Mouse (Mus musculus) embryonic stem cell, embryonic (primary cell): ENCODE measurements around the gene Rsg1.

ENCODE experiments used
- CTCF ChIA-PET, 4 experiments: fragments of 300-600 bp in 2 of 4; fragments of 350-600 bp in 2 of 4; sonication (Branson Sonifier 250); formaldehyde crosslinking; loops; one replicate each; lab custom pipeline; 2022; ENCODE audit warnings: inconsistent platforms in 2 of 4; lab: Charles Lee
- POLR2A ChIA-PET, 4 experiments: fragments of 300-600 bp in 2 of 4; fragments of 350-600 bp in 2 of 4; sonication (Branson Sonifier 250); formaldehyde crosslinking; loops; one replicate each; lab custom pipeline; 2022; ENCODE audit warnings: antibody characterized with exemption in 4 of 4, inconsistent platforms in 1 of 4; lab: Charles Lee

Rsg1 gene

GRCm38 (mm10) chr4:141252641-141253040 lies 38.9 kb downstream of the Rsg1 start:
- CTCF ChIA-PET: interaction anchor here in 2 of 4 experiments (0.6 to 1.6 kb wide), 4 partner anchors 10 to 524 kb away, joined by 3 to 19 read pairs (median 4); no protein-coding TSS in a partner anchor
- POLR2A ChIA-PET: interaction anchor here in 2 of 4 experiments (0.7 to 1.0 kb wide), 6 partner anchors 9 to 177 kb away, joined by 3 to 5 read pairs (median 3); partner anchors contain the start of gene Arhgef19 (in 1 of the 2)

DNA sequence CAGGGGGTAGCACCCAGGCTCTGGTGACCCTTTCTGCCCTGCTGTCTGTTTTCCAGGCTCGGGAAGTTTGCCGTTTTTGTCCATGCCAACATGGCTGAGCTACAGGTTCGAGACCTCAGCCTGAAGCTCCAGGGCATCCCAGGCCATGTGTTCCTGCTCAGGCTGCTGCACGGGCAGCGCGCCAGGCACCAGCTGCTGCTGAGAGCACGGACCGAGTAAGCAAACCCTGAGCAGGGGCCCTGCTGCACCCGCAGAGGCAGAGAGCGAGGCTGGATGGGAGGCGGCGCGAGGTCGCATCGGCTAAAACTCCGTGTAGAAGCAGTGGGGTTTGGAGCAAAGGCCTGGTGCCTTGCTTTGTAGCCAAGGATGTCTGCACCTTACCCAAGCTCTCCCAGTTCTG lies 40.5 kb downstream of the Rsg1 start:
- POLR2A ChIA-PET: interaction anchor here in 3 of 4 experiments (0.9 to 45.2 kb wide), 11 partner anchors 12 to 176 kb away, joined by 3 to 1926 read pairs (median 3); partner anchors contain the start of gene Epha2 (in 1 of the 3)
- CTCF ChIA-PET: interaction anchor here in 3 of 4 experiments (0.5 to 1.6 kb wide), 9 partner anchors 13 to 402 kb away, joined by 3 to 15 read pairs (median 3); no protein-coding TSS in a partner anchor

GRCm38 (mm10) chr4:141257440-141257839 lies 43.7 kb downstream of the Rsg1 start:
- ChIA-PET CTCF (interaction anchor here in 3 of 4 experiments (0.5 to 2.6 kb wide), 24 partner anchors 9 to 192 kb away, joined by 3 to 16 read pairs (median 4); partner anchors contain the start of genes Fam131c (in 1 of the 3) and Fbxo42 (in 1 of the 3)), POLR2A (interaction anchor here in 2 of 4 experiments (0.5 to 45.2 kb wide), 14 partner anchors 9 to 308 kb away, joined by 3 to 1926 read pairs (median 4); partner anchors contain the start of gene Epha2 (in 1 of the 2))

GRCm38 (mm10) chr4:141259413-141259812 lies 45.7 kb downstream of the Rsg1 start:
- CTCF ChIA-PET: interaction anchor here in 3 of 4 experiments (0.6 to 3.3 kb wide), 7 partner anchors 11 to 104 kb away, joined by 3 to 13 read pairs (median 4); partner anchors contain the start of gene Arhgef19 (in 1 of the 3)
- POLR2A ChIA-PET: interaction anchor here in 2 of 4 experiments (0.7 to 45.2 kb wide), 18 partner anchors 9 to 180 kb away, joined by 3 to 1926 read pairs (median 4); partner anchors contain the start of genes Arhgef19 (in 1 of the 2), Epha2 (in 1 of the 2), Fam131c (in 1 of the 2) and Fbxo42 (in 1 of the 2)

DNA sequence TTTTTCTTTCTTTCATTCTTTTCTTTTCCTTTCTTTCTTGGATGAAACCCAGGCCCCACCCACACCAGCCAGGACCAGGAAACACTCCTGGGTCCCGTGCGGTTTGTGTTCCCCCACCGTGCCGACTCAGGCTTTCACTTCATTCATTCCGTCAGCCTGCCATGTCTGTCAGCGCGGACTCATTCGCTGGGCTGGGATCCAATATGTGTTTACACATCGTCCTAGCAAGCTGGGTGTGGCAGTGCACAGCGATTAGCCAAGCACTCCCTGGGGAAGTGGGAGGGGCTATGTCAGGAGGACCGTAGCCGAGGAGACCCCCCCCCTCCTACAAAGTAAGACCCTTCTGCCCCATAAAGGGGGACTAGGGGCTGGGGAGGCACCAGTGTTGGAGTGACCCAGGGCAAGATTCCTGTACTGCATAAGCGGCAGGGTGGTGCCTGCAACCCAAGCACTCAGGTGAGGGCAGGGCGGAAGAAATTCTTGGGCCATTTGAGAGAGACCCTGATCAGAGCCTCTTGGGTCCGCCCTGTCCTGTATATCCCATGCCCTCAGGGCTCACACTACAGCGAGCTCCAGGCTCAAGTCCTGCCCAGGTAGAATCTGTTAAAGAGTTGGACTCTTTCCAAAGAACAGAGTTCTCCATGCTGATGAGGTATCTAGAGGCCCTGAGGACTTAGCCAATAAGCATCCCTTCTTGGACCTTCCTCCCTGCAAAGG lies 46.4 kb downstream of the Rsg1 start:
- CTCF ChIA-PET: interaction anchor here in 3 of 4 experiments (0.6 to 3.3 kb wide), 9 partner anchors 9 to 103 kb away, joined by 3 to 13 read pairs (median 4); partner anchors contain the start of gene Arhgef19 (in 1 of the 3)
- POLR2A ChIA-PET: interaction anchor here in 2 of 4 experiments (0.7 to 45.2 kb wide), 18 partner anchors 11 to 180 kb away, joined by 3 to 1926 read pairs (median 5); partner anchors contain the start of genes Arhgef19 (in 1 of the 2), Epha2 (in 1 of the 2) and Fbxo42 (in 1 of the 2)

- CTCF ChIA-PET: interaction anchor here in 1 of 4 experiments (1.7 kb wide), 1 partner anchor 58 kb away, joined by 3 read pairs; no protein-coding TSS in a partner anchor
- POLR2A ChIA-PET: interaction anchor here in 3 of 4 experiments (0.7 to 45.2 kb wide), 7 partner anchors 10 to 87 kb away, joined by 3 to 1926 read pairs (median 4); partner anchors contain the start of gene Epha2 (in 1 of the 3)
Observed at GRCm38 (mm10) chr4:141262906-141263637, 49.3 kb downstream of the Rsg1 start.

DNA sequence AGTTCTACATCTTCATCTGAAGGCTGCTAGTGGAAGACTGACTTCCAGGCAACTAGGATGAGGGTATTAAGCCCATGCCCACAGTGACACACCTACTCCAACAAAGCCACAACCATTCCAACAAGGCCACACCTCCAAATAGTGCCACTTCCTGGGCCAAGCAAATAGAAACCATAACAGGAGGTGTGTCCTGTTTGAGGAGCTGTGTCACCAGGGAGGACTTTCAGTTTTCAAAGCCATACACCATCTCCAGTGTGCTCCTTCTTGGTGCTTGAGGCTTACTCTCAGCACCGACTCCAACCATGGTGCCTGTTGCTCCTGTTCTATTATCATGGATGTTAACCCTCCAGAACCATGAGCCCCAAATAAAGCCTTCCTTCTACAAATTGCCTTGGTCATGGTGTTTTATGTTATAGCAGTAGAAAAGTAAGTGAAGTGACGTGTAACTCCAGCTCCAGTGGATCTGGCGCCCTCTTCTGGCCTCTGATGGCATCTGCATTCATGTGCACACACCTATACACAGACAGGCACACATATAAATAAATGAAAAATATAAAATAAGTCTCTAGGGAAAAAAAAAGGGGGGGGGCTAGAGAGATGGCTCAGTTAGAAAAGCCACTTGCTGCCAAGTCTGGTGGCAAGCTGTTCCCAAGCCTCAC lies 52.4 kb downstream of the Rsg1 start:
- ChIA-PET POLR2A (interaction anchor here (0.6 to 45.2 kb wide), 9 partner anchors 9 to 167 kb away, joined by 3 to 1926 read pairs (median 3); partner anchors contain the start of genes Epha2 (in 1 of the 4) and Fbxo42 (in 1 of the 4)), CTCF (interaction anchor here in 3 of 4 experiments (0.7 to 1.1 kb wide), 7 partner anchors 13 to 98 kb away, joined by 3 to 12 read pairs (median 4); no protein-coding TSS in a partner anchor)

DNA sequence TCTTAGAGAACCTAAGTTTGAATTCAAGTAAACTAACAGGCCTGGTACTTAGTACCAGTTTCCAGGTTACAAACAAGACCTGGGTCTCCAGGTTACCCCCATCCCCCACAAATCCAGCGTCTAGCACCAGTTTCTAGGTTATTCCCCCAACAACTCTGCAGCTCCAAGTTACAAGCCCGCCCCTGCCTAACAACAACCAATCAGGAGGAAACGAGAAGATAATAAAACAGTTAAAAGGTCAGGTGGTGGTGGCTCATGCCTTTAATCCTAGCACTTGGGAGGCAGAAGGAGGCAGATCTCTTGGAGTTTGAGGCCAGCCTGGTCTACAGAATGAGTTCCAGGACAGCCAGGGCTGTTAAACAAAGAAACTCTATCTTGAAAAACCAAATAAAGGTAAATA lies 53.5 kb downstream of the Rsg1 start:
- POLR2A ChIA-PET: interaction anchor here in 2 of 4 experiments (0.8 to 45.2 kb wide), 5 partner anchors 12 to 94 kb away, joined by 3 to 1926 read pairs (median 3); partner anchors contain the start of gene Epha2 (in 1 of the 2)
- CTCF ChIA-PET: interaction anchor here in 2 of 4 experiments (0.9 to 1.6 kb wide), 3 partner anchors 96 to 124 kb away, joined by 3 read pairs; no protein-coding TSS in a partner anchor

GRCm38 (mm10) chr4:141267837-141268236 lies 54.1 kb downstream of the Rsg1 start:
- ChIA-PET POLR2A (interaction anchor here in 3 of 4 experiments (0.6 to 45.2 kb wide), 5 partner anchors 19 to 68 kb away, joined by 3 to 1926 read pairs (median 3); partner anchors contain the start of gene Epha2 (in 1 of the 3)), CTCF (interaction anchor here in 2 of 4 experiments (0.5 to 1.6 kb wide), 5 partner anchors 14 to 125 kb away, joined by 3 to 6 read pairs (median 3); no protein-coding TSS in a partner anchor)

DNA sequence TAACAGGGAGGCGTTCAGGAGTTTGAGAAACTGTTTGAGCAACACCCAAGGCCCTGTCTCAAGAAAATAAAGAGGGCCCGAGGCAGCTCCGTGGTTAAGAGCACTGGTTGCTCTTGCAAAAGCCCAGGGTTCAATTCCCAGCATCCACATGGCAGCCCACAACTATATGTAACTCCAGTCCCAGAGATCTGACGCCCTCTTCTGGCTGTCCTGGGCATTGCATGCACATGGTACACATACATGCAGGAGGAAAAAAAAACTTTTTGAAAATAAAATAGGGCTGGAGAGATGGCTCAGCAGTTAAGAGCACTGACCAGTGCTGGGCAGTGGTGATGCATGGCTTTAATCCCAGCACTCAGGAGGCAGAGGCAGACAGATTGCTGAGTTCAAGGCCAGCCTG lies 54.6 kb downstream of the Rsg1 start:
- POLR2A ChIA-PET: interaction anchor here in 2 of 4 experiments (0.6 to 45.2 kb wide), 5 partner anchors 9 to 52 kb away, joined by 4 to 1926 read pairs (median 5); partner anchors contain the start of gene Epha2 (in 1 of the 2)
- CTCF ChIA-PET: interaction anchor here in 2 of 4 experiments (0.5 to 1.6 kb wide), 5 partner anchors 14 to 126 kb away, joined by 3 to 6 read pairs (median 3); no protein-coding TSS in a partner anchor

- CTCF ChIA-PET: interaction anchor here in 3 of 4 experiments (0.5 to 12.0 kb wide), 8 partner anchors 8 to 102 kb away, joined by 3 to 145 read pairs (median 5); no protein-coding TSS in a partner anchor
- POLR2A ChIA-PET: interaction anchor here in 3 of 4 experiments (0.5 to 45.2 kb wide), 10 partner anchors 10 to 373 kb away, joined by 3 to 1926 read pairs (median 8); partner anchors contain the start of gene Epha2 (in 2 of the 3)
Observed at GRCm38 (mm10) chr4:141269080-141269479, 55.3 kb downstream of the Rsg1 start.

DNA sequence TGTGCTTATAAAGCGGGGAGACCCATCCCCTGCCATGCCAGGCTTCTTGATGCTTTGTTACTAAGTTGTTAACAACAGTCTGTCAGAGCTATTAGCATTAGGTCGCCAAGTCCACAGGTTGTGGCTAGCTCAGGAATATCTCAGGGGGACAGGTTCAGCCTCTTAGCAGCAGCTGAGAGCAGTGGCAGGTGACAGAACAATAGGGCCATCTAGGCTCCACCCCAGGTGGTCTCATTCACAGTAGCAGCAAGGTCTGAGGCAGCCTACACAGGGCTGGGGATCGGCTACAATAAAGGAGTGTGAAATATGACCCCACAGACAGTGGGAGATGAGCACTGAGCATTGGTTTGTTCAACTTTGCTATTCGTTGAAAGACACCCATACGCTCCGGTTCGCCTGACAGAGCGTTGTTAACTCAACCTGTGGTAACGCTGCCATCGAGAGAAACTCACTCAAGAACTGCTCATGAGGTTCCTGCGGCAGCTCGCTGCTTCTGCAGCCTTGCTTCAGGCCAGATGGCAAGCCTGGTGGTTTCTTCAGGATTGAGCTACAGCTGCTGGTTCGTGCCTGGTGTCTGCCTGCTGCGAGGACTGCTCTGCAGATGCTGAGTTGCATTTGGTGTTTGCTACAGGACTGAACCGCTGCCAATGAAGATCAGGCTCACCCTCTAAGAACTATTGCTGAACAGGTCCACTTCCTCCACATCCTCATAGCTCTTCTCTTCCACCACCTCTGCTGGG lies 56.6 kb downstream of the Rsg1 start:
- POLR2A ChIA-PET: interaction anchor here (0.5 to 45.2 kb wide), 35 partner anchors 9 to 303 kb away, joined by 3 to 1926 read pairs (median 6); partner anchors contain the start of genes Epha2 (in 2 of the 4) and Fam131c (in 1 of the 4)
- CTCF ChIA-PET: interaction anchor here (0.5 to 12.0 kb wide), 34 partner anchors 8 to 348 kb away, joined by 3 to 145 read pairs (median 4); partner anchors contain the start of gene Tmem82 (in 1 of the 4)

- CTCF ChIA-PET: interaction anchor here (0.6 to 12.0 kb wide), 25 partner anchors 8 to 347 kb away, joined by 3 to 145 read pairs (median 3); partner anchors contain the start of gene Tmem82 (in 1 of the 4)
- POLR2A ChIA-PET: interaction anchor here in 3 of 4 experiments (0.6 to 45.2 kb wide), 27 partner anchors 8 to 298 kb away, joined by 3 to 1926 read pairs (median 10); partner anchors contain the start of genes Epha2 (in 2 of the 3) and Fam131c (in 1 of the 3)
Observed at GRCm38 (mm10) chr4:141271228-141271627, 57.5 kb downstream of the Rsg1 start.

GRCm38 (mm10) chr4:141271721-141272120 lies 58.0 kb downstream of the Rsg1 start:
- CTCF ChIA-PET: interaction anchor here in 3 of 4 experiments (0.6 to 12.0 kb wide), 17 partner anchors 12 to 125 kb away, joined by 3 to 145 read pairs (median 3); no protein-coding TSS in a partner anchor

GRCm38 (mm10) chr4:141272878-141273277 lies 59.1 kb downstream of the Rsg1 start:
- ChIA-PET CTCF (interaction anchor here (0.6 to 12.0 kb wide), 22 partner anchors 9 to 690 kb away, joined by 3 to 145 read pairs (median 5); no protein-coding TSS in a partner anchor), POLR2A (interaction anchor here (0.5 to 45.2 kb wide), 32 partner anchors 8 to 297 kb away, joined by 3 to 1926 read pairs (median 6); partner anchors contain the start of genes Epha2 (in 2 of the 4), Fam131c (in 1 of the 4) and Fbxo42 (in 1 of the 4))

More at GRCm38 (mm10) chr4:141271721-141272120, 58.0 kb downstream of the Rsg1 start:
- POLR2A ChIA-PET: interaction anchor here in 3 of 4 experiments (1.0 to 45.2 kb wide), 19 partner anchors 8 to 298 kb away, joined by 3 to 1926 read pairs (median 11); partner anchors contain the start of genes Epha2 (in 2 of the 3) and Fam131c (in 1 of the 3)
